Mouse (Mus musculus): ENCODE measurements around the gene Mtnr1b.

The Mtnr1b gene

DNA sequence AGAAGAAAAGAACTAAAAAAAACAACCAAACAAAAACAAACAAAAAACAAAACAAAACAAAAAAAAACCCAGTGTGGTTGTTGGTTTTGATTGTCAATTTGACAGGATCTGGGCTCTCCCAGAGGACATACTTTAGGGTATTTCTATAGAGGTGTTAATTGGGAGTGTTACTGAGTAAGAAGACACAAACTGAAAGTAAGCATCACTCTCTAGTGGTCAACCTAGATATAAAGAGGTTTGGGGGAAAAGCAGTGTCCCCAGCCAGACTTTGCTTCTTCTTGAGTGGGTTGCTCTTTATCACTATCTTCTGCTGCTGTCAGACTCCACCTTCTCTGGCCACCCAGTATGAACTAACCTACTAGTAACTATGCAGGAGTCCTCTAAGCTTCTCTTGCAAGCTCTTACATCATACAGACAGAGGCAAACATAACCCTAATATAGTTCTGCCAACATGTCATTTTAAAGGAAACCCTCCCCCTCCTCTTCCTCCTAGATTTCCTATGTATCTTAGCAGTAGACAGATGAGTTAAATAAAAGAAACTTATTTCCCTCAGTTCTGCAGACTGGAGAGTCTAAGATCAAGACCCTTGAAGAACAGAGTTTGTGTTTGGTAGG, 71.8 kb downstream of the Mtnr1b start:
- DNase-seq (ENCODE audit: low spot score in 2 of 2): no peak

- DNase-seq (ENCODE audit: low spot score in 2 of 2): no peak
These were observed 74.0 kb downstream of the Mtnr1b start for GRCm38 (mm10) chr9:15800402-15800801.

- no peak for DNase-seq (ENCODE audit: low spot score in 2 of 2)
These were observed 79.9 kb downstream of the Mtnr1b start for GRCm38 (mm10) chr9:15794408-15794807.

- no peak for DNase-seq (ENCODE audit: low spot score in 2 of 2)
These were observed 82.3 kb downstream of the Mtnr1b start for GRCm38 (mm10) chr9:15792076-15792475.

- DNase-seq (ENCODE audit: low spot score in 2 of 2): no peak
These were observed 87.7 kb downstream of the Mtnr1b start for GRCm38 (mm10) chr9:15786610-15787009.

DNA sequence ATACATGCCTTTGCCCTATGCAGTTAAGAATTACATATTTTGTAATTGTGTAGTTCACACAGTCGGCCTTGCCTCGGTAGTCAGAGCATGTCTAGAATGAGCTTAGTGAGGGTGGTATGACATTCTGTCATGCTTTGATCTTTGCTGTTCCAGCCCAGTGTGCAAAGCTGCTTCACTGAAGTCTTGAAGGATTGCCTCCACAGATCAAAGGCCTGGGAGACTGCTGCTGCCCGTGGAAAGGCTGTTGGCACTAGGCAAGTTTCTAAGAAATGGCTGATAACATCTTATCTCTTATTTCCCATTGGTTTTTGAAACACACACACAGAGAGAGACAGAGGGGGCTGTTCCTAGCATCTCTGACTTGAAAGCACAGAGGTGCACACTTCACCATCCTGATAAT, 88.2 kb downstream of the Mtnr1b start:
- DNase-seq (ENCODE audit: low spot score in 2 of 2): no peak

DNA sequence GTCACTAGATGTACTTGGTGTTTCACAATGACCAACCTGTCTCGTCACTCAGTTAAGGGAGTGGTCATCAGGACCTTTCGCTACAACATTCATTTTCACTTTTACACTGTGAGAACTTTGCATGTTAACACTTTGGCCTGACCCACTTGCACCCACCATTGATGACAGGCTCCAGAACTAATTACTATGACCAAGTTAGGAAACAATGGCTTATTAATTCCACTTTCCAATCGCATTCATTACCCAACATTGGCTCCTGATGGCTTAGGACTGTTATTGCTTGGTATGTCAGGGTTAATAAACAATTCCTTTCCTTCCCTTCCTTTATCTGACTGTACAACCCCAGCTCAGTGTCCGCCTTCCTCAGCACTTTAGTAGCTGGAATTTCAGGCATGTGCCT, 92.4 kb downstream of the Mtnr1b start:
- DNase-seq (ENCODE audit: low spot score in 2 of 2): no peak

GRCm38 (mm10) chr9:15774911-15775310, 99.4 kb downstream of the Mtnr1b start:
- no peak for DNase-seq (ENCODE audit: low spot score in 2 of 2)
